Mouse (Mus musculus) heart, embryonic 16.5 days (tissue): ENCODE data around the gene Plcb3. TPM values are rescaled to one million over a fixed set of nuclear protein-coding genes. Genes with fewer than 3 reads are reported as not detected.
A peak's percentile ranks its signal among the peaks of the same experiment; 100 is the strongest.
"Not testable (repeated sequence)": the region's sequence is repeated elsewhere in the genome, so short reads cannot be mapped to it uniquely, and the experiment has no call there.

Experiments used
- ATAC-seq: fragments of 200-750 bp; cut with Nextera tagmentation; replicated peaks from 2 replicates; pipeline ENCODE4 v1.8.0; 2017; ENCODE audit warnings: moderate number of reproducible peaks; ENCODE audit not compliant: insufficient read depth, low FRiP score; ENCODE audit errors: extremely low read depth
- H3K27ac ChIP-seq: fragments of 300-500 bp; sonication (generic); 2 replicates; pipeline ENCODE4 v1.5.1; 2014; ENCODE audit warnings: mild to moderate bottlenecking, low read length, control low read depth, moderate library complexity
- H3K27me3 ChIP-seq: fragments of 300-500 bp; sonication (generic); 2 replicates; pipeline ENCODE4 v1.6.1; 2014; ENCODE audit warnings: low read length, mixed read lengths; ENCODE audit not compliant: control insufficient read depth, insufficient read depth
- H3K36me3 ChIP-seq: fragments of 300-500 bp; sonication (generic); 2 replicates; pipeline ENCODE4 v1.6.1; 2014; ENCODE audit not compliant: control insufficient read depth, insufficient read depth
- H3K4me1 ChIP-seq: fragments of 300-500 bp; sonication (generic); 2 replicates; pipeline ENCODE4 v1.6.1; 2014; ENCODE audit warnings: low read length, mixed read lengths; ENCODE audit not compliant: control insufficient read depth, insufficient read depth
- H3K4me2 ChIP-seq: fragments of 300-500 bp; sonication (generic); 2 replicates; pipeline ENCODE4 v1.6.1; 2014; ENCODE audit warnings: low read depth, mild to moderate bottlenecking, control low read depth, low read length
- H3K4me3 ChIP-seq: fragments of 300-500 bp; sonication (generic); 2 replicates; pipeline ENCODE4 v1.5.1; 2014; ENCODE audit warnings: mild to moderate bottlenecking, control low read depth, low read length
- H3K9ac ChIP-seq: fragments of 300-500 bp; sonication (generic); 2 replicates; pipeline ENCODE4 v1.6.1; 2014; ENCODE audit warnings: low read length, control low read depth
- H3K9me3 ChIP-seq: fragments of 300-500 bp; sonication (generic); replicated peaks from 2 replicates; pipeline ENCODE4 v1.6.1; 2016; ENCODE audit warnings: low read length; ENCODE audit not compliant: control insufficient read depth
- WGBS: fragments of 180-500 bp; shearing (Covaris S2); extraction: QIAGEN DNeasy Blood & Tissue Kit; methylation state at CpG from one replicate; pipeline ENCODE4 v1.1.7; 2014; 5-methylcytosine and 5-hydroxymethylcytosine counted together
- polyA plus RNA-seq: library from polyadenylated mRNA; unstranded; fragments of >200 nt; fragmentation: Nextera tagmentation; extraction: Ambion mirVana; gene quantifications from 2 replicates; pipeline ENCODE4 v1.2.1, GENCODE M21; 2015

Gene Plcb3
- polyA plus RNA-seq, 1 experiment from 2014 or later = 16.8 TPM

GRCm38 (mm10) chr19:6913991-6914390 is 62.3 kb downstream of the Plcb3 start:
- H3K27me3 ChIP-seq = no peaks in the 10 kb centered on the region
- ATAC-seq = no peak
- 81% methylated on average over 11 of the region's 11 CpGs for WGBS
- no peak overlapping the region for H3K4me3 ChIP-seq
- no peak overlapping the region for H3K9ac ChIP-seq
- no peak overlapping the region for H3K4me2 ChIP-seq
- peaks cover 7% of the 10 kb centered on the region for H3K4me1 ChIP-seq
- no peak overlapping the region for H3K27ac ChIP-seq
- H3K36me3 ChIP-seq = peaks cover 34% of the 10 kb centered on the region
- no peaks in the 10 kb centered on the region for H3K9me3 ChIP-seq

GRCm38 (mm10) chr19:6913036-6913435 is 63.2 kb downstream of the Plcb3 start:
- WGBS = 79% methylated on average over 6 of the region's 6 CpGs
- no peak for ATAC-seq
- Histone ChIP-seq H3K27me3 (no peaks in the 10 kb centered on the region), H3K4me3 (no peak overlapping the region), H3K4me2 (no peak overlapping the region), H3K9me3 (no peaks in the 10 kb centered on the region), H3K9ac (no peak overlapping the region), H3K27ac (no peak overlapping the region), H3K4me1 (peaks cover 14% of the 10 kb centered on the region), H3K36me3 (peaks cover 28% of the 10 kb centered on the region)

GRCm38 (mm10) chr19:6912205-6912970 is 63.9 kb downstream of the Plcb3 start:
- Histone ChIP-seq H3K4me2 (no peak overlapping the region), H3K27me3 (no peaks in the 10 kb centered on the region), H3K36me3 (peaks cover 28% of the 10 kb centered on the region), H3K4me1 (peaks cover 21% of the 10 kb centered on the region), H3K27ac (no peak overlapping the region), H3K4me3 (no peak overlapping the region), H3K9ac (no peak overlapping the region), H3K9me3 (no peaks in the 10 kb centered on the region)
- no peak for ATAC-seq
- 90% methylated on average over 15 of the region's 15 CpGs for WGBS

- no peak for ATAC-seq
- Histone ChIP-seq H3K4me3 (no peak overlapping the region; the same call in 1 of the 2 replicates), H3K9me3 (no peaks in the 10 kb centered on the region), H3K4me1 (peaks cover 21% of the 10 kb centered on the region), H3K4me2 (peak overlapping the region; percentile 76), H3K9ac (peak overlapping the region; percentile 0; the same call in 1 of the 2 replicates), H3K36me3 (peaks cover 36% of the 10 kb centered on the region), H3K27me3 (no peaks in the 10 kb centered on the region), H3K27ac (0 out of 2 replicates have a peak overlapping the region, but pooled peaks have one; percentile 0)
- 83% methylated on average over 19 of the region's 19 CpGs for WGBS
Observed at GRCm38 (mm10) chr19:6911101-6912074, 64.9 kb downstream of the Plcb3 start.

- not testable (repeated sequence) for H3K27me3 ChIP-seq, H3K9me3 ChIP-seq
- Histone ChIP-seq H3K27ac (peak overlapping the region; percentile 100), H3K4me3 (peak overlapping the region; percentile 69), H3K4me2 (peak overlapping the region; percentile 76), H3K4me1 (peaks cover 21% of the 10 kb centered on the region), H3K9ac (peak overlapping the region; percentile 85), H3K36me3 (peaks cover 39% of the 10 kb centered on the region)
- under 1% methylated on average over 30 of the region's 30 CpGs for WGBS
- peak; percentile 21 for ATAC-seq
Observed at GRCm38 (mm10) chr19:6910306-6910705, 66.0 kb downstream of the Plcb3 start.

- under 1% methylated on average over 65 of the region's 65 CpGs for WGBS
- peaks cover 39% of the 10 kb centered on the region for H3K36me3 ChIP-seq
- ATAC-seq = peak; percentile 90
- peak within 1 kb of the TSS; percentile 100 for H3K27ac ChIP-seq
- no peaks in the 10 kb centered on the region for H3K27me3 ChIP-seq
- H3K4me1 ChIP-seq = peaks cover 21% of the 10 kb centered on the region
- peak within 1 kb of the TSS; percentile 69 for H3K4me3 ChIP-seq
- H3K9me3 ChIP-seq = no peaks in the 10 kb centered on the region
- peak within 1 kb of the TSS; percentile 76 for H3K4me2 ChIP-seq
- H3K9ac ChIP-seq = peak within 1 kb of the TSS; percentile 85
Observed at GRCm38 (mm10) chr19:6909507-6910289, 66.6 kb downstream of the Plcb3 start, which contains the start of the genes Trmt112 and Prdx5. Trmt112 (plus strand) TSS chr19:6909698. Prdx5 (minus strand) TSS chr19:6910106.

GRCm38 (mm10) chr19:6909021-6909420 is 67.2 kb downstream of the Plcb3 start:
- Histone ChIP-seq H3K4me2 (peak overlapping the region; percentile 76), H3K9me3 (no peaks in the 10 kb centered on the region), H3K4me1 (peaks cover 21% of the 10 kb centered on the region), H3K4me3 (peak overlapping the region; percentile 69), H3K27me3 (no peaks in the 10 kb centered on the region), H3K9ac (peak overlapping the region; percentile 85), H3K36me3 (peaks cover 39% of the 10 kb centered on the region), H3K27ac (peak overlapping the region; percentile 100)
- ATAC-seq = 0 out of 2 replicates have a peak, but pooled peaks have one; percentile 0
- WGBS = 6% methylated on average over 11 of the region's 11 CpGs

- peaks cover 21% of the 10 kb centered on the region for H3K4me1 ChIP-seq
- no peak overlapping the region for H3K27ac ChIP-seq
- H3K9ac ChIP-seq = peak overlapping the region; percentile 85
- no peaks in the 10 kb centered on the region for H3K9me3 ChIP-seq
- H3K4me3 ChIP-seq = peak overlapping the region; percentile 69
- peaks cover 29% of the 10 kb centered on the region for H3K36me3 ChIP-seq
- 82% methylated on average over 7 of the region's 7 CpGs for WGBS
- no peaks in the 10 kb centered on the region for H3K27me3 ChIP-seq
- ATAC-seq = no peak
- H3K4me2 ChIP-seq = peak overlapping the region; percentile 76
Observed at GRCm38 (mm10) chr19:6907811-6908540, 68.3 kb downstream of the Plcb3 start.
